Mouse (Mus musculus): ENCODE measurements at regions not wholly inside any gene's neighbourhood (a gene's known extent, or its start where the extent isn't known, plus 50 kb on each side); places are given as distances from the start of the nearest gene placed in this dataset.

DNA sequence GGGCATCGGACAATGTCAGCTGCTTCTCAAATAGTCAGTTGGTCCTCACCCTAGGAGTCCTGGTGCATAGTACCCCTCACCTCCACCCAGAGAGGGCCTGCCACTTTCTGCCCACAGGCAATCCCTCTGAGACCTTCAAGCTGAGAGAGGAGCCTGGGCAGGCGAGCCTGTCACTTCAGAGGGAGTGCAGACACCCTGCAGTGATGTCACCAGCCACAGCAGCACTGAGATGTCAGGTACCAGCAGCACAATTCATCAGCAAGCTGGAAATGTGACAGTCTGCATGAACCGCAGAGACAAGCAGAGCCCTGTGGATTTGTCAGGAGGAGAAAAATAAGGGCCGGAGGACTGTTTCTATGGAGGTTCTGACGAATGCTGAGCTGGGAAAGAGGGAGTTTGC is 324.3 kb downstream of the Qk start:
- DNase-seq (ENCODE audit: low spot score), result no peak

DNA sequence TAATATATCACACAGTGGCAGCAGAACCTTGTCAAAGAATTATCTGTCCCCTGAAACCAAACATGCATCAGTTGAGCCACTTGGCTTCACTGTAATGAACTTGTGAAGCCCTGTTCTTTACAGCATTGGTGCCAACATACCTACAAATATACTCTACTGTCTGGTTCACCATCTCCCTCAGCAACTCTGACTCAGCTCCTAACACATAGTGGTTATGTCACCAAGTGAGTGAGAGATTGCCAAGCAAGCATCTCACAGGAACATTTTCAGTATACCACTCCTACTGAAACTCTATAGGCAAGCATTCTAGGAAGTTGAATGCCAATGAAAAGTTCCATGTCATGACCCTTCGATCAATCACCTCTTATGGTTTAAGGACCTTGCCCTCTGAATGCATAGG is 321.2 kb upstream of the Pabpc6 start:
- DNase-seq (ENCODE audit: low spot score), result no peak

DNA sequence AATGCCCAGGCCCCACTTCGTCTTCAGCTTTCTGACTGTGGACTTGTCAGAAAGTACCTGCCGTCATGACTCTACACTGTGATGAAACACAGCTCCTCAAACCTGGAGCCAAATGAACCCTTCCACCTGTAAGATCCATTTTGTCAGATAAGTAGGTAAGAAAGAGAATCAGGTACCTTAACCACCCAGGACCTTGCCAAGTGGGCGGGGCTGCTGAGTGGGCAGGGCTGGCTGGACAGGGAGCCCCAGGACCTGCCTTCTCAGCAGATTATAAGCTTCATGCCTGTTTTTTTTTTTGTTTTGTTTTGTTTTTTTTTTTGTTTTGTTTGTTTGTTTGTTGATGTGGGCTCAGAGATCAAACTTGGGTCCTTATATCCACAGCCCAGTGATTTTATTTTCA is 311.8 kb upstream of the Pabpc6 start:
- no peak for DNase-seq (ENCODE audit: low spot score)

DNA sequence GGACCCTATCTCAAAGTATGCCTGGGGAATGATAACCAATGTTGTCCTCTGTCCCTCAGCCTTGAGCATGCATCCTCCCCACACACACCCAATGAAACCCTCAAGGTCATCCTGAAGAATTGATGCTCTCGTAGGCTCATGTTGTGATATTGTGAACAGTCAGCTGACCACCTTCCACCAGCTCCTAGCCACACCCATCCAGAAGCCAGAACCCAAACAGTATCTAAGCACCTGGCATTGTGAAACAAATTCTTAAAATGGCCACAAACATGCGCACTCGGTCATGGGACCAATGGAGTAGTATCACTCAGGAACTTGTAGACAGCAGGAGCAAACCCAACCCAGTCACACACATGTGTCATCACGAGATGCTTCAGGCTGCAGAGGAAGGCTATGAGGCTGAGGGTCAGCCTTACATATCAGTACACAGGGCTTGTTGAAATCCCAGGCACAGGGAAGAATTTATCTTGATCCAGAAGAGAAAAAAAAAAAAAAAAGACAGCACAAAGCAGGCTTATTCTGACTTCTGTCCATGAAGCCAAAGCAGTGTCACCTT is 307.4 kb upstream of the Pabpc6 start:
- no peak for DNase-seq (ENCODE audit: low spot score)

DNA sequence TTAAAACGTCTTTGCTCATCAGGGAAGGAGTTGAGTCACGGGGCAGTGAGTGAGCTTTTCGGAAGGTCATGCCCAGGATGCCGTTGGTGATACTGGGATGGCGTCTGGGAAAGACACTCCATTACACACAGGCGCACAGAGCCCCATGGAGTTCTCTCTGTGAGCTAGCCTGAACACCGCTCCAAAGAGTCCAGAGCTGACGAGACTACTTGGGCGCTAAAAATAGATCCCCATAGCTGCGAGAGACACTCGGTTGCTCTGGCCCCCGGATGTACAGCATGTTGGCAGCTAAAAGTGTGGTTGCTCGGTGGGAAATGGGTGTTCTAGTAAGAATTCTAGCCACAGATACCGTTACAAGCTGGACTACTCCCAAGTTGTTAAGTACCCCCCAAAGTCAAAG is 306.5 kb upstream of the Pabpc6 start:
- DNase-seq (ENCODE audit: low spot score), result no peak

DNA sequence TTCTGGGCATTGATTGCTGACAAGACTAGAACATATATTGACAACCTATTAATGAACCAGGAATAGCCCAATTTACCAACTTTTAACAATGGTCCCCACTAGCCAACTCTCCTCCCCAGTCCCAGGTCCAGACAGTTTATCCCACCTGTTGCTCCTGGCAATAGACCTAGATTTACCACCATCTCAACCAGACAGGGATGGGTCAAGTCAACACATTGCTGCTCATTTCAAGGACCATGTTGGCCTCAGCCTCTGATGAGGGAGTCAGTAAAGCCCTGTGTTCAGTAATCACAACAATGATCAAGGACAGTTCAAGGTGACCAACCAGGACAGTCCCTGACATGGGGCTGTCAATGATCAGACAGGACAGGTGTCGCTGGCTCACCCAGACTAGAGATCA is 305.6 kb upstream of the Pabpc6 start:
- no peak for DNase-seq (ENCODE audit: low spot score)

DNA sequence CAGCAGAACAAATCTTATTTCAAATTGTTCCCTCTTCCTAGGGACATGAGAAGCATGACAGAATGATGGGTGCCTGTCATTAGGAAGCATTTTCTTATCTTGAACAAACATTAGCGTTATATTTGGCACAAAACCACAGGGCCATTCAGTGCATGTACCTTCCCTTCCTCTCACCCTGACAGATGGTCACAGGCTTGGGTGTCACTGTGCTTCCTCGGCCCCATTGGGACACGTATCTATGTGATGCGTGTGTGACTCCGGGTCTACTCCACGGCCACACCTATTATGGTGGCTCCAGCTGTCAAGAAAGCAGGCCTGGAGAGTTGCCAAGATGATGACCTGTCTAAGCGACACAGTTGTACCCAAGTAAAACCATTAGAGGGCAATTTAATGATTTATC is 298.5 kb upstream of the Pabpc6 start:
- no peak for DNase-seq (ENCODE audit: low spot score)

DNA sequence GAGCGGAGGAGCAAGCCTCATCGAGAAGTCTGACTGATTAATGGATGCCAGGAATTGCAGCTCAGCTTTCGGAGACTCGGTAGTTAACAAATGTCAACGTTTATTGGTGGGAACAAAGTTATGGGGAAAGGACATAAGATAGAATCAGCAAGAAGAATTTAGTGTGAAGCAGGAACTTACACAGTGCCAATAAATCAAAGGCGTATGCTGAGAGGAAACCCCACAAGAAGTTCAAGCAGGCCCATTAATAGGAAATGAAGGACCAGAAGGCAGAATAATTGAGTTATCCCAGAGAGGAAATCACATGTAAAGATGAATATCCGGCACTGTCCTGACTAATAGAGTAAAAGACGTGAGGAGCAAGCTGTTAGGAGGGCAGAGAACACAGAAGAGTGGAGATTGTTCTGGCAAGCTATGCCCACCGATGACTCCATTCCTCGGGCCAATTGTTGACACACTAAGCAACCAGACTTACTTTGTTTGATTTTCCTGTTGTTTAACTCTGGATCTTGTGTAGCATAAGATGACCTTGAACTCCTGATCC is 293.4 kb upstream of the Pabpc6 start:
- no peak for DNase-seq (ENCODE audit: low spot score)

DNA sequence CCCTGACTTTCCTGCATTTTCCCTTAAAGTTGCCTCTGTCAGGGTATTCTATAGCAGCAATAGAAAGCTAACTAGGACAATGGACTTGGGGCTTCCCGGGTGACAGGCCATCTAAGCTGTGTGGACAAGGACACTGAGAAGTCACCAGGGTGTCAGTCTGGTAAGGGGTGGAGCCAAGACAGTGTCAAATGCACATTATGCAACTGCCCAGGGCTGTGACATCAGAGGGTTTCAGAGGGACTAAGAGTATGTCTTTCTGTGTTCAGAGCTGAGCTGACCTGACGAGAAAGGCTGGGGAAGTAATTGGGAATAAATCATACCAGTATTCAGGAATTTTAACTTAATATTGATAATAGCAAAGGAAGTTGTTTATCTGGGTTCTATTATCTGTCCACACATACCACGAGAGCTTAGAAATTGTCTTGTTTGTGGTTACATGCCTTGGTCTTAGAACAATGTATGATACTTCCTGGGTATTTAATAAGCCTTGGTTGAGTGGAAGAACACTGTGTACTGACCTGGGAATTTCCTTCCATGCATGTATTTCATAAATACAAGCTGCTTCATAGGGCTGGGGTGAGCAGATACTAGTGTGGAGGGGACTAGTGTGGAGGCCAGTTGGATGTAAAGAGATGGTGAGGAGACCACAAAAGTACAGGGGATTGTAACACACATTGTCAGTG is 279.6 kb upstream of the Pabpc6 start:
- DNase-seq (ENCODE audit: low spot score), result no peak

DNA sequence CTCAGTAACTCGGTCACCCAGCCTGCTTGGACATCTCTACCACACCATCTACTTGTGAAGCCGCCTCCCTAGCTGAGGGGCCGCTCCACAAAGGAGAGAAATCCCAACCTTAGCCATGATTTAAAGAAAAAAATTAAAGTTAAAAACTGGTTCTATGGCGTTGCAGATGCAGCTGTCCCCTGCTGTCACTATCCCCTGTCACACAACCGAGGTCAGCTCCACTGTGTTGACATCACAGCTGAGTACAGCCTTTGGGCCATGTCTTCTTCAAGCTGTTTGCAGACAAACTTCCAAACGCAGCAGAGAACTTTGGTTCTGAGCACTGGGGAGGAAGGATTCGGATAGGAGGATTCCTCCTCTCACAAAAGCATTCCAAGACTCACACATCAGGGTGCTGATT is 278.1 kb upstream of the Pabpc6 start:
- DNase-seq (ENCODE audit: low spot score), result no peak

DNA sequence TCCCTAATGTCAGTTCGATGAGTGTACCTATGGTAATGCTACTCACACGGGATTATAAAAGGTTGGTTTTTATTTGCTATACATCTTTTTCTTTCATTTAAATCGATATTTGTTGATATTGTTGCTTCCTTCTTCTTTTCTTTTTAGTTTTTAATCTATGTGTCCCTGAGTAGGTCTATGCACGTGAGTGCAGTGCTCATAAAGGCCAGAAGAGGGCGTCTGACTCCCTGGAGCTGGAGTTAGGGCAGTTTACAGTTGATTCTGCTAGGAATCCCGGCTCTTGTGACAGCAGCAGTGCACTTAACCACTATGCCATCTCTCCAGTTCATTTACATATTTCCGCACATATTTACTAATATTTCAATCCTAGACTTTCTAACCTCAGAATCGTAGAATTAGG is 275.0 kb upstream of the Pabpc6 start:
- no peak for DNase-seq (ENCODE audit: low spot score)

DNA sequence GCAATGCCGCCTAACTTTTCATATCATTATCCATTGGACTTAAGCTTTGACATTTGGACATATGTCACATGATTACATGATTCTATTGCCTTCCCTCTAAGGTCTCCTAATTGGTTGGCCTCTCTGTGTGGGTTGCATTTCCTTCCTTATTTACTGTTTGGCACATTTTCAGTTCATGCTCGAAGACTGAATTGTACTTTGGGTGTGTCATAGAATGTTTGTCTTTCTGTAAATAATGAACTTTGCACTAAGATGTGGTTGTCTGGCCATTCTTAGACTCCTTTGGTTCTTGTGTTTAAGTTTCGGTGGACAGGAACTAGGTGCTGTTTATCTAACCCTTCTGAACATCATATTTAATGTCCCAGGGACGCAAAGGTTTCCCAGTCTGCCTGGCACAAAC is 272.7 kb upstream of the Pabpc6 start:
- DNase-seq (ENCODE audit: low spot score), result no peak

DNA sequence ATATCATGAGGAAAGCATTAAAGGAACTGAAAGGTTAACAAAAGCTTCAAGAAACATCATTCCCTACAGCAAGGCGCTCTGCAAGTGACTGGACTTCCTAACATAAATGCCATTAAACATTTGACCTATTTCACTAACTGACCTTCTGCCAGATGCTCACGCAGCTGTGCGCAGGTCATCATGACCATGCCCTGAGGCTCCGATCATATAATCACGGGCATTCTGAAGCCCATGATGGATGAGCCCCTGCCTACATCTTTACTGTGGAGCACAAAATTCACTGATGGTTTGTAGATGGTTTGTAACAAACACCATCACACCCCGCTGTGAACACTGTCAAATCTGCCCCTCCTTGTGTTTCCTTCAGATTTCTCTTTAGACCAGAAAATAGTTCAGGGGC is 270.1 kb upstream of the Pabpc6 start:
- peak; percentile 54 for DNase-seq (ENCODE audit: low spot score)

DNA sequence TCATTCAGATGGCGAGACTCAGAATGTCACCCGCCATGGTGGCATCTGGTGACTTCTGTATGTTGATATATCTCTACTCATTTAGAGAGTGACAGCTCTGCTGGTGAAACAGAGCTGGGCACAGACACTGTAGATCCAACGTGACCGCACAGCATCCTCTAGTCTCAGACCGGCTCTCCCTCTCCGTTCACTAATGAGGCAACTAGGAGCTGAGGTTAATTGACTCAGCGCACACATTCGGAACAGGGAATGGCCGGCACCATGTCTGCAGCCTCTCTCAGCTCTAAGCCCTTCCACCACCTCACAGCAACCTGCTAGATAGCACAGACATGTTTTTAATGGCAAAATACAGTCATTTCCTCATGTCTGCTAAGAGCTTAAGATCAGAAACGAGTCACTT is 268.9 kb upstream of the Pabpc6 start:
- DNase-seq (ENCODE audit: low spot score), result no peak

DNA sequence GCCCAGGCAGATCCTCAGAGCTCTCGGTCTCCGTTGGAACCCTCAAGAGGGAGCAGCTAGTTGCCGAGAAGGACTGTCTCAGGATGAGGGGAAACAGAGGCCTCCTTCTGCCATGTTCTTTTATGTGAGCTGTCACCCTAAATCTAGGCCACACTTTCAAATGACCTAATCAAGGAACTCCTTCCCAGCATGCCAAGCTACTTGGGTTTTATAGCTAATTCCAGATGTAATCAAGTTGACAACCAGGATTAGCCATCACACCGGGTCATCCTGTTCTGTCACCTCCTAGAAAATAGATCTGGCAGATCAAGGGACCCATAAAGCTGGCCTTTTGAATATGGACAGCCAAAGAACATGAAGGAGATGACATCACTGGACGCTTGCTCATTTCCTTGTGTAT is 267.7 kb upstream of the Pabpc6 start:
- no peak for DNase-seq (ENCODE audit: low spot score)

DNA sequence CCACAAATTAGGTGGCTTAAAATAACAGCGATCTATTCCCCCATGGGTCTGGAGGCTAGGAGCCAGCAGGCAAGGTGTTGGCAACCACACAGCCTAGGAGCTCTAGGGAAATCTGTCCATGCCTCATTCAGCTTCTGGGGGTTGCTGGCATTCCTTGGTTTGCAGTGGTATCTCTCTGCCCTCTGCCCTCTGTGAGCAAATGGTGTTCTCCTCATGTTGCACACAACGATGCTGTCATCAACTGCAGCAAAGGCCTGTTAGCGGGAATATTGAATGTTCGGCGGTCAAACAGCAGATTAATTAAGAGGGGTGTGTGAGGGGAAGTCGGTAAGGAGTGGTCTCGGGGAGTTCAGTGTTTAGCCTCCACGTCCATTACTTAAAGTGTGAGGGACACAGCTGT is 262.7 kb upstream of the Pabpc6 start:
- DNase-seq (ENCODE audit: low spot score), result no peak

DNA sequence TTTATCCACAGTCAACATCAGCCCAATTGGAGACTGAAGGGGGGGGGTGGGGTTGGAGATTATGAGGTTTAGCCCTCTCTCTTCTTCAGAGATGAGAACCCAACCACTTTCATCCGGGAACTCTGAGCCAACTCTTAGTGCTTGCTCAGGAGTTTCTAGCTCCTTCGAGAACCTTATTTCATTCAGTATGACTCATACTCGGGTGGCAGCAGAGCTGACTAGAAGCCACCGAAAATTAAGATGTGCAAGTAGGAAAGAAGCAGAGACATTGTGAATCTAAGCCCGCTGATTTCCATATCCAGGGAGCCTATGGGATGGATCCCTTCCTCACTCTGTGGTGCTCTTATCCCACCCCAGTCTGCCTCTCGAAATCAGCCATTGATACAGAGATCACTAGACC is 262.0 kb upstream of the Pabpc6 start:
- no peak for DNase-seq (ENCODE audit: low spot score)

DNA sequence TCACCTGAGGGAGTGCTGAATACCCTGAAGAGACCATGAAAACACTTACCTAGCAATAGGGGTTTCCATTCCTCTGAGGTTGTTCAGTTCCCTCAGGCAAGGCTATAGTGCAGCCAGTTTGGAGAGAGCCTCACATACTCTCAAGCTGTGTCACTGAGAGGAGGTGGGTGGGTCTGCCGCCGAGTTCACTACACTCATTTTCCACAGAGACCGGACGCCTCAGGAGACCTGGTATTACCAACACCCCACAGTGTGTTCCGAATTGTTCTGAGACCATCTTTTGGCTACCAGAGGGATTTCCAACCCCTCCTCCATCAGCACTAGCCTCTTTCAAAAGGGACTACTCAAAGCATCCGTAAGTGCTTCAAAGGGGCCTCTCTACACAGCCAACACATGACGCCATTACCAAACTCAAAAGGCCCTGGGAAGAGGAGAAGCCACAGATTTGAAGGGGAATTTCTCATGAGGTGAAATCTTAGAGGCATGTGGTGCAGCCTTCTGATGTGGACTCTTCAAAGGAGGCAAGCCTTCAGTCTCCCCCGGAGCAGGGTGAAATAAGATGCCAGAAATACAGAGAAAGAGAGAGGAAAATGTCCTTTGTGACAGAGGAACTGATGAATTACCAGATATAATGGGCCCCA is 260.1 kb upstream of the Pabpc6 start:
- DNase-seq (ENCODE audit: low spot score), result no peak

DNA sequence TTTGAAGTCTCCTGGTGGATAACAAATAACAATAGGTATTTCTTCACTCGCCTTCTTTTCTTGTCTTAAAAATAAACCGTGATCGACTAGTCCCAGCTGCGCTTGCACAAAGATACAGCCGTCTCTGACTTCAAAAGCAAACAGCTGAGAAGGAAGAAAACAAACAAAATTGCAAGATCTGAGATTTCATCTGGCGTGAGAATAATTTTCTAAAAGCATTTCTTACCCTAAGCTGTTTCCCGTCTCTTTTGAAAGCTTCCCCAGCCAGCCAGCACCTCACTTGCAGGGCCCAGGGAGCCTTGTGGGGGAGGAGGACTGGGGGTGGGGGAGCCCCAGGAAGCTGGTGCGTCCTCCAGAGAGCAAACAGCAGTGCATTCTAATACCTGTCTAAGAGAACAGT is 258.2 kb upstream of the Pabpc6 start:
- no peak for DNase-seq (ENCODE audit: low spot score)

DNA sequence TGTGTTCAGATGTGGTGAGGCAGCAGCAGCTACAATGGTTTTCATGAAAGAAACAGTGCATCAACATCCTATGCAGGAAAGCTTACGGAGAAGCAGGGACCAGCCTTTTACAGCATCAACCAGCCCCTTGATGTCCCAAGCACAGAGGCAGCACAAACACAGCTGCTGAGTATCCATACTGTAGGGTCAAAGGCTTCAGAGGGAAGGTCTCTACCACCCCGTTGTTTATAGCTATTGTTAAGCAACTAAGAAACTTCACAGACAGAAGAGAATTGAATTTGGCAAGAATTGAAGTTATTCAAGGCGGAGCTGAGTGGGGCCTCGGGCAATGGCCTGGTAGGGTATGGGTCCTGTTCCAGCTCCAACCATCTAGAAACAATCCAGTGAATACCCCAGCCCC is 256.8 kb upstream of the Pabpc6 start:
- DNase-seq (ENCODE audit: low spot score), result no peak

DNA sequence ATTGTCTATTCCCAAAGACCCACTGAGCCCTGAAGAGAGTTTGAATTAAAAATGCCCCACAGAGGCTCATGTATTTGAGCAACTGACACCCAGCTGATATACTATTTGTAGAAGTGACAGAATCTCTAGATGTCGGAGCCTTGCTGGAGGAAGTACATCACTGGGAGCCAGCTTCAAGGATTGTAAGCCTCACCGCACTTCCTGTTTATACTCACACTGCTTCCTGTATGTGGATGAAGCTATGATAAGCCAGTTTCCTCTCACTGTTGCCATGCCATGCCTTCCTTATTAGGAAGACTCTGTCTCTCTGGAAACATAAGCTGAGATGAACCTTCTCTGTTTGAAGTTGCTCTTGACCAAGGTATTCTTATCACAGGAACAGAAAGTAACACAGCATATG is 251.8 kb upstream of the Pabpc6 start:
- no peak for DNase-seq (ENCODE audit: low spot score)

DNA sequence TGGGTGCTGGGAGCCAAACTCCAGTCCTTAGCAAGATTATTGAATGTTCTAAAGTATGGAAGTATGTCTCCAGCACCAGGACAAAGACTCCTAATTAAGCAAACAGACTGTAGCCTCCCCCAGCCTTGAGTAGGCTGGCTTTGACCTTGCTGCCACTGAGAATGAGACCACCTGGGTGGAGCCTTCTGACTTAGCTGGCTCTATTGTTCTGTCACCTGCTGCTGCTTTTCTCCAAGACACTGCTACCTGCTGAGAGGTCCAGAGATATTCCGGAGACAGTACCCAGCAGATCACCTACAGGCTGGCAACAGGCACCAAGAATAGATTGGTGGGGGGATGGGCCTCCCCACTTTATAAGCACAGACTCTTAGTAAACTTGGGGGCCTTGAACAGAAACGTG is 247.5 kb upstream of the Pabpc6 start:
- DNase-seq (ENCODE audit: low spot score), result no peak

DNA sequence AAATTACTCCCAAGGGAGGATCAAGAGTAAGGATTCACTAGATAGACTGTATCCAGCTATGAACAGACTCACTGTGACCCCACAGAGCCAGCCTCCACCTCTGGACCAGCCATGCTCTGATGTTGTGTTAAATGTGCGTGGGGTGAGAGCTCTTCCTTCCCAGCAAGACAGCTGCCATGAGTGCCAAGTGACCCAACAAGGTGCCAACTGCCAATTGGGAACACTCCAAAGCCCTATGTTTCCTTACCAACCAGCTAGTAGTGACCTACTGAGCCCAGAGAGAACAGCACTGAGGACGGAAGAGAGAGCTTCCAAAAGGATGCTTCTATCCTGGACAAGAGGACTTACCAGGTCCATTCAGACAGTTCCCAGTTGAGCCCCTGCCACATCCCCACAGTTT is 241.3 kb upstream of the Pabpc6 start:
- DNase-seq (ENCODE audit: low spot score), result no peak

DNA sequence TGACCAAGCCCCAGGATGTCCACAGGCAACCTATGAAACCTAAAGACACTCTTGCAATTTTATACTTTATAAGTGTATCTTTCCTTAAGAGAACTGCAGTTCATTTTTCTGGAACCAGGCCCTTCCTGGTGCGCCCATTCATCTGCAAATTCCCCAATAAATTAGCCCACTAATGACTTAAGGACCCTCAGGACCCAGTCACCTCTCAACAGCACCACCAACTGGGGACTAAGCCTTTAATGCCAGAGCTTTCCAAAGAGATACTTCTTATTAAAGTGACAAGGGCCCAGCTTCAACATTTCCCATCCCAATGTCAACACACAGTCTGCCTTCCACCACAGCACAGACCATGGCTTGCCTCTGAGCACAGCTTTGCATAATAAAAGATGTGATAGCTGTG is 237.6 kb upstream of the Pabpc6 start:
- DNase-seq (ENCODE audit: low spot score), result peak; percentile 32

All from embryo, embryonic 10 days (tissue).